Mouse (Mus musculus) gastrocnemius, postnatal 14 days (tissue): ENCODE measurements around the gene Rab7b. TPM values are rescaled to one million over a fixed set of nuclear protein-coding genes. Genes with fewer than 3 reads are reported as not detected.

Experiments used
- DNase-seq: peaks from one replicate; pipeline ENCODE4 v3.0.0; 2021; ENCODE audit warnings: mixed read lengths
- intact Hi-C: fragments of 180-260 bp; cut with DNase I; formaldehyde crosslinking; loops from one replicate; pipeline ENCODE4 v1.15.1; 2025; ENCODE audit warnings: low total_unique reads
- total RNA-seq, 2 experiments: library from RNA; stranded (reverse); gene quantifications; 2 replicates each; pipeline ENCODE4 v1.2.3; 2021

The Rab7b gene
- total RNA-seq, 2 experiments from 2014 or later = 3.7 to 6.5 TPM

DNA sequence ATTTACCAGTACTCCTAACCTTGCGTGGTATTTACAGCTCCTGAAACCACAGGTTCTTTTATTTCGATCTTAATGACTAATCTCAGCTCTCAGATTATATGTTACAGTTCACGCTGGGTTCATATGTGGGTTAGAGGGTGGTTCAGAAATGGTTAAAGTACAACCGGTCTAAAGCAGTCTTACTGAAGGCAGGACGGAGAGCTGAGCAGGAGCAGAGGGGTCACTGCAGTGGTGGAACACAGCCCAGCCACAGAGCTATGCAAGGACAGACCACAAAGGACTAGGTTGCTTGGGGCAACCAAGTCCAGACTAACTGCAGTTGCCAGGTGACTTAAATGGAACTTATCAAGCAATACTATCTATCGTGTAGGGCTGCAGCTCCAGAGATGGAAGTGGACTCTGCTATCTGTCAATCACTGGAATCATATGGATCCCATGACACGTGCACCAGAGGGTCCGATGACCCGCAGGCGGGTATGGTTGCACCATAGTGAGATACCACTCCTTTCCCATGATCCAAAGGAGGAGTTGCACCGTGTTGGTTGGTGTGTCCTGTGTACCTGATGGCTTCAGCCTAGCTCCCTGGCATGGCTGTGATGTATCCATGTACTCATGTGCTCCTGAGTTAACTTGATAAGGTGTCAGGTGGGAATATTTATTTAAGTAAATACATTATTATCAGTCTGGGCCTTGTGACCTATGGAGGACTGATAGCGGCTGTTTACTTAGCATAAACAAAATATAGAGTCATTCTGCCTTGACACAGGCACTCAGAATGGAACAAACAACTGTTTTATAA, 42.3 kb downstream of the Rab7b start:
- DNase-seq = no peak
- intact Hi-C loops = no loop called here

DNA sequence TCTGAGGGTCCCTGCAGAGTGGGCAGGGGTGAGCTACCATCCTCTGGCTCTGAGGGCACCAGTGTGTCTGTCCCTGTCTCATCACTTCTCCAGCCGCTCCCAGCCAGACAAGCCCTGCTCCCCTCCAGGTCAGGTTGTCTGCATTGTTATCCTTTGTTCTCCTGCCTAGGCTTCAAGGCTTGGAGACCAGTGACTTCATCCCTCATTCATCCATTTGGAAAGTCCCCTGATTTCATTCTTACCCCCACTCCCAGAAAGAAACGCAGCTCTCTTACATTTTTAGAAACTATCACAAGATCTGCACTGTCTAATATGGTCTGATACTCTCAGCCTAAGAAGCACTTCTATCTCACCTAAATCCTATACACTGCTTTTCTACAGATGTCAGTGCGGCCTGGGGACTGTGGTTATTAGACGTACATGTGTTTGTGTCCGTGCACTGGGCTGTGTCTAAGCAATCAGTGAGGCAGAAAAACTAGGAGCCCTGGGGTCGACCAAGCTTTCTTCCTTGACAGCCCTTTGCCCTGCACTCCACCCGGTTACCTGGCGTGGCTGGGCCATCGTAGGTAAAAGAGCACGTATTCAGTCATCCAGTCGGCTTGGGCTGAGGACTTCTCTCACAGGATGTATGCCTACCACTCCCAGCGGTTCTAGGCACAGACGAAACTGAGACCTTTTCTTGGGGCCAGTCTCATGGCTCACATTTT, 45.1 kb downstream of the Rab7b start:
- no peak for DNase-seq
- intact Hi-C loops = no loop called here

DNA sequence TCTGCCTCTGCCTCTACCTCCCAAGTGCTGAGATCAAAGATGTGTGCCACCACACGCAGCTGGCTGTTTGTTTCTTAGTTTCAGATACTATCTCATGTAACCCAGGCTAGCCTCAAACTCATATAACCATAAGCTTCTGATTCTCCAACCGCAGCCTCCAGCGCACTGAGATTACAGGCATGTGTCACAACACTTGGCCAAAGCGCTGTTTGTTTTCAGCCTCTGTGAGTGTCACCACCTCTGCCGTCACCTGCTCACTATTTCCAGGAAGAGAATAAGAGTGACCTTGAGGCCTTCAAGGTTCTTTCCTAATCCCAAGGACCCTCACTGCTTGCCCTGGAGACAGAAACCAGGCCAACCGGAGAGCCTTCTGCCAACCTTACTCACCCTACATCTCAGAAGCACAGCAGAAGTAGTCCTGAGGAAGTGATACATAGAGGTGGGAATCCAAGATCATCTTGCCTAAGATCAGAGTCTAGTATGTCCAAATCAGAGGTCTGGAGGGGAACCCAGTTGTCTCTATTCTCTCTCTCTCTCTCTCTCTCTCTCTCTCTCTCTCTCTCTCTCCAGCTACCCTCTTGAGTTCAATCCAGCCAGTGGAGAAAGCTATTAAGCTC, 46.3 kb downstream of the Rab7b start:
- no peak for DNase-seq
- intact Hi-C loops = no loop called here

DNA sequence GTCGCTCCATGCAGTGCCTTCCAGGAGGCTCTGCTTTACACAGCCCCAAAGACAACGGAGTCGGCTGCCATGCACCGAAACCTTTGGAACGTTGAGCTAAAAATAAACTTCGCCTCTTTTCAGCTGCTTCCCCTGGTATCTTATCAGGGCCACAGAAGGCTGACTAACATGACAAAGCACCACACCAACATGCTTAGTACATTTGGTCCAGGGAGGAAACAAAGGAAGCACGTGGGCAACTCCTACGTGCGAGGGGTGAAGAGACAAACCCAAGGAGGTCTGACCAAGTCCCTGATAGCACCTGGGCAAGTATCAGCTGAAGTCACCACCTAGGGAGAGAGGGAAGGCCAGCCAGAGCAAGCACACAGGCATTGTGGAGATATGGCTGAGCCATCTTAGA, 48.0 kb downstream of the Rab7b start:
- intact Hi-C loops = no loop called here
- no peak for DNase-seq

DNA sequence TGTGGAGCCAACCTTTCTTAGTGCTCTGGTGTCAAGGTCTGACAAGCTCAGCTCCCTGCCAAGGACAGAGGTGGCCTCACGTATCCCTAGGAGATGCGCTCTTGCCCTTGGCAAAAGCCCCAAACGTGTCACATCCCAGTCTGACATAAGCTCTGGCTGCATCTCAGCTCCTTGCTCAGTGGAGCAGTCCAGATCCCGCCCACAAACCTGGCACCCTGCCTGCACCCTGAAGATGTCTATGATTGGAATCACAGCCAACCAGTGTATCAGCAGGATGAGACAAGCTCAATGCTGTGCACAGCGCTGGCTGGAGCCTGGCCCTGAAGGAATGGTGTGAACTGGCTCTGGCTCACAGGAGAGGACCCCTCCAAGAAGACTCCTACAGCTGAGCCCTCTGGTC, 48.8 kb downstream of the Rab7b start:
- DNase-seq = peak; percentile 90
- intact Hi-C loops = no loop called here

DNA sequence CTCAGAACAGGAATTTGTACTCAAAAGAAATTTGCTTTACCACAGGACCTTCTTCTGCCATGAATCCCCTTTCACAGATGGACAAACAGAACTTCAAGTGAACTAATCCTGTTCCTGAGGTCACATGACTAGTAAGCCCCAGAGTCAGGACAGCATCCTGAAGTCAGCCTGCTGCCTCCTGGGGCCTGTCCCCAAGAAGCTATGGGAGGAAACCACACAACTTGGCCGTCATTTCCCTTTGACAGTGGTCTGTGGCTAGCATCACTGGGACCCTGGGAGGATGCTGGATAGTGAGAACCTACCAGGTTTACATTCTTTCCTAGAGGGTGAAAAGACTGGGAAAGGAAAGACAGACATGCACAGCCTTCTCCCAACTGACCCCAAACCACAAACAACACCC, 50.3 kb downstream of the Rab7b start:
- no peak for DNase-seq
- intact Hi-C loops = no loop called here

DNA sequence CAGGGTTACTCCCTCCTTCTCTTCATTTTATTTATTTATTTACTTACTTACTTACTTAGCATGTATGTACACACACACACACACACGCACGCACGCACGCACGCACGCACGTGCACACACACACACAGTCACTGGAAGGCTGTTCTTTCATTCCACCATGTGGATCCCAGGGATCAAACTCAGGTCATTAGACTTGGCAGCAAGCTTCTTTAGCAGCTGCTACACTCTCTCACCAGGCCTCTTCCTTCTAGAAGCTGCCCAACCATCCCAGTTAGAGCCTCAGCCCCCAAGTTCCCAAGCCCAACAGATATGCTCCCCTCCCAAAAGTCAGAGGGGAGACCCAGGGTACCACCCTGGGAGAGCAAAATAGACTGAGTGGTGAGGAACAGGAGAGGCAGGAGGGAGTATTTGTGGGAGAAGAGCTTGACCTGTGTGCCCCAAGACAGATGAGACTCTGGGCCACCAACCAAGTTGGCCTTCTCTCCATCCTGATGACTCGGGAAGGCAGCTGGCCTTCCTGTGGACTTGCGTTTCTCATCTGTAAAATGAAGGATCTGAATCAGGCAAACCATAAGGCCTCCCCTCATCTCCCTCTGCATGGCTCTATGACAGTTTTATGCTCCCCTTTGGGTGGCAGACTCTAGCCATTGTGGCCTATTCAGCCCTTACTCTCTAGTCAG, 51.1 kb downstream of the Rab7b start:
- intact Hi-C loops = no loop called here
- peak; percentile 50 for DNase-seq

DNA sequence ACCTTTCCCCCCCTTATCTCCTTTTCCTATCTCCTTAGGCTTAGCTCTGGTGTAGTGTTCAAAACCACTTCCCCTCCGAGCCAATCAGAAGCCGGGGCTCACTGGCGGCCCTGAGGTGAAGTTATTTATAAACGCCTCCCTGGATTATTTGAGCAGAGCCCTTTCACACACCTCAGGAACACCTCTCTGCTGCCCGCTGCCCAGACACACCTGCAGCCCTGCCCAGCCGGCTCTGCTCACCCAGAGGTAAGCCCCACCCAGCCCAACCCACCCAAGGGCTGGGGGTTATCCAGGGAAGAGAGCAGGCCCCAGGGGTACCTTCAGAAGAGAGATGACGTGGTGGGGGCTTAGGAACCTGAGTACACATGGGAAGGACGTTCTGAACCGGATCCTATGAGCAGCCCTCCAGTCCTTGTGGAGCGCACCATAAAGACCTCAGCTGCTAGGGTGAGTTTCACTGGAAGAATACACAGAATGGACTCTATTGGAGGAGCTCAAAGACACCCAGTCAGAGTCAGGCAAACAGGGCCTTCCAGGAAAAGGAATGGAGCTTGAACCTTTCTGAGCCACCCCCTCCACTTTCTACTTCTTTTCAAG, 55.5 kb downstream of the Rab7b start, which contains the start of gene Slc26a9:
Gene Slc26a9 (plus strand): TSS at position 155 of the 597 bp plus-strand sequence.
- intact Hi-C loops = loop anchor here (2.0 kb wide), 1 partner anchor 23 kb away; no protein-coding TSS in a partner anchor
- DNase-seq = no peak

DNA sequence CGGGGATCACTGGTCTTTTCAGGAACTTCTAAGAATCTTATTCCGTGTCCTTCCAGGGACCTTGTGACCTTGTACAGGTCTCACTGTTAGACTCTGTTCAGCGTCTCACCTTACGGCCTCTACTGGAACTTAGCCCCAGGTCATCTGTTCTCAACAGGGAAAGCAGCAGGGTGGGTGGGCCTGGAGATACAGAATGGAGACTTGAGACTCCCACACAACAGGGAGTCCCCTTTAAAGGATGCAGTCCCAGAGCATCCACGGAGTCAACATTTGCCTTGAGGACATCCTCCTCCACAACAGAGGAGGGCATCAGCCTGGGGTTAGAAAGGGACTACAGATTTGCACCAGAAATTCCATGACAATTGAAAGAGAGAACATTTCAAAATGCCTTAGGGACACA, 56.9 kb downstream of the Rab7b start:
- no peak for DNase-seq
- intact Hi-C loops = no loop called here

DNA sequence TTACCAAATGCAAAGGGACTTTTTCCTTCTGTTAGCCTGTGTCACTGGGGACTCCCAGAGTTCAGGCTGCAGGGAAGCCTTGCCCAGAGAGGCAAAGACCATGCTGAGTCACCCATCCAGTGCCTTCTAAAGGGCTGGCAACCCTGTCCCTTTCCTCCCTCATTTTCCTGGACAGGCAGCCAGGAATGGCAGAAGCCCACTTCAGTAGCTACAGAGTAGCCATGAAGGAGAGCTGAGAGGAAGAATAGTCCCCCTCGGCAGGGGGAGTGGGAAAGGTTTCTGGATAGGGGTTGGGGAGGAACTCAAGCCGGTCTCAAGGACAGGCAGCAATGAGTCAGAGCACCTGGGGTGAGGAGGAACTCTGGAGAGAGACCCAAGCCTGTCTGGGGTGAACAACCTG, 59.3 kb downstream of the Rab7b start:
- intact Hi-C loops = no loop called here
- DNase-seq = no peak

DNA sequence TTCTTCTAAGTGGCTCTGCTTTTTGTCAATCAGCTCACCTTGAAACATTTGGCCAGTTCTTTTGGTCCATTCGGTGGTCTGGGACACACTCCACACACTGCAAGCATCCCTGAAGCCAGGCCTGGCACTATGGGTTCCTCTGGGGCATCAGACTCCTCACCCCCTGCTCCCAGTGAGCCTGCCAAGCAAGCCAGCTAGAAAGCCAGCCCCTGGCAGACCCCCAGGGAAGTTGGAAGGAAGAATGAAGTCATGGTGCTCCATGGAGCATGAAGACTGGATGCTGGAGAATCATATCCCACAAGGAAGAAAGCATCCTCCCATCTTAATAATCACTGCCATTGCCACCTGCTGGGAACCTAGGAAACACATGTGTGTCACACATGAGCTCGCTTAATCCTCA, 60.1 kb downstream of the Rab7b start:
- DNase-seq = no peak
- intact Hi-C loops = no loop called here

DNA sequence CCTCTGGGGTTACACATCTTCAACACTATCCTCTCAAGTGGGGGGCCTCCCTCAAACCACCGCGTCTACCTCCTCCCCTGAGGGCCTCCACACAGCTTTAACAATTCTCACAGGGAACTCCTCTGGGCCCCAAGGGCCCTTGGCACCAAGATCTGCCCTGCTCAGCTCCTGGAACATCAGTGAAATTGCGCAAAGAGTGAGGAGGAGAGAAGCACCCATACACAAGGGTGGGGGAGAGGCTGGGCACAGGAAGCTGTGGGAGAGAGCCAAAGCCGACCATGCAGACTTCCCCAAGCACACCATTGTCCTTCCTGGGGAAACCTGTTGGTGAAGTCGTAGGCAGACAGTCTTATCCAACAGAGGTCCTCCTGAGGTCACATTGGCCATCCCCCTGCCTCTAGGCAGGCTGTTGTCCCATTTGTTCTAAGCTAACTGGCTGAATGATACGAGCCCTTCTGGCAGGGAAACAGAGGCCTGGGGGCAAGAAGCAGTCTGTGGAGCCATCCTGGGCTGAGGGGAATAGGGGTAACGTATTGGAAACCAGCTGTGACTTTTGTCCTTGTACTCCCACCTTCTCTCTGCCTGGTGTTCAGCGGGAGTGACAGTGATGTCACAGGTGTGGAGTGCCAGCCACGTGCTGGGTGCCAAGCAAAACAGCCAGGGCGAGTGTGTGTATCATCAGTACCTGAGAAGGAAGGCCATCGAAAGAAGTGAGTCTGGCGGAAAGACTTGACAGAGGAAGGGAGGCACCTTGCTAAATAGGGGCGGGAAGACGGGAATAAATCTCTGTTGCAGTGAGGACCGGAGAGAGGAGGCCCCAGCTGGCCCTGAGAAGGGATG, 61.4 kb downstream of the Rab7b start:
- no peak for DNase-seq

DNA sequence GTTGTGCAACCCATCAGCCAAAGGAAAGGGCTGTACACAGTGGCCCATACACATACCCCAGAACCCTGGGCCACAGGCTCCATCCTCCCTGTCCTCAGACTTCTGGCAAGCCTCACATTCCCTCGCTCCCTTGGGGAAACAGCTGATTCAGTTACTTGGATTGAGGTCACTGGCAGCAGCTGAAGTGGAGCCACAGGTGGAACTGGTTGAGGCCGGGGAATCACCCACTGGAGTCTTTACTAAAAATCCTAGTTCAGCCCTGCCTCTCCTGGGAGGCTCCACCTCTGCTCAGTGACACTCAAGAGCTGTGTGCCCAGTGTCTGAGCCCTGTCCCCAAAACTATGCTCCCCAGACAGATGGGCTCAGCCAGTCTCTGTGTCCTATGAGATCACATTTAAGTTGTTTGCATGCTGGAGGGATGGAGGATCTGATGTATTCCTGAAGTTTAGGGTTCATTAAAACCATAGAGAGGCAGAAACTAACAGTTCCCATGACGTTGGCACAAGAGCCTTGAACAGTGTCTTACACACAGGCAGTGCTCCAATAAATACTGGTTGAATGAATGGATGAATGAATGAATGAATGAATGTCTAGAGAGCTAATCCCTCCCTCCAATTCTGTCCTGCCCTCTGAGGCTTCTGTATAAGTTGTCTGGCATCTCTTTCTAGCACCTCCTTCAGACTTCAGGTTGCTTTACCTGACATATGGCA, 62.8 kb downstream of the Rab7b start:
- intact Hi-C loops = no loop called here

More for the DNA sequence above, 61.4 kb downstream of the Rab7b start:
- intact Hi-C loops = no loop called here

DNA sequence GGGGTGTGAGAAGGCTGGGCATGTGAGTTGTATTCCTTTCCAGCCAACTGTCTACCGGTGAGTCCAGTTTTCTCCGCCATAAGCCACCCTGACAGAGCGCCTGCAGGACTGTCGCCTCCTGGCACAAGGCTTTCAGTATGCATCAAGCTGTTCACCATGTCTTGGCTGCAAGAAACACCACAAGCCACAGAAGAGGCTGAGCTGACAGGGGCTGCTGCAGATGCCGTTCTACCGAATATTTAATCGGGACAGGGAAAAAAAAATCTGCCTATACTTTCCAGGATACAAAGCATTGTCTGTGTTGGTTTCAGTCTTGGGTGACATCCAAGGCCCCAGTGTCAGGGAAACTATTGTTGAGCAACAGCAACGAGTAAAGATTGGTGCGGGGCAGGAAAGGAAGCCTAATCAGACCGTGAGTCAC, 63.4 kb downstream of the Rab7b start:
- DNase-seq = no peak
- intact Hi-C loops = no loop called here

More for the DNA sequence above, 62.8 kb downstream of the Rab7b start:
- peak; percentile 55 for DNase-seq

DNA sequence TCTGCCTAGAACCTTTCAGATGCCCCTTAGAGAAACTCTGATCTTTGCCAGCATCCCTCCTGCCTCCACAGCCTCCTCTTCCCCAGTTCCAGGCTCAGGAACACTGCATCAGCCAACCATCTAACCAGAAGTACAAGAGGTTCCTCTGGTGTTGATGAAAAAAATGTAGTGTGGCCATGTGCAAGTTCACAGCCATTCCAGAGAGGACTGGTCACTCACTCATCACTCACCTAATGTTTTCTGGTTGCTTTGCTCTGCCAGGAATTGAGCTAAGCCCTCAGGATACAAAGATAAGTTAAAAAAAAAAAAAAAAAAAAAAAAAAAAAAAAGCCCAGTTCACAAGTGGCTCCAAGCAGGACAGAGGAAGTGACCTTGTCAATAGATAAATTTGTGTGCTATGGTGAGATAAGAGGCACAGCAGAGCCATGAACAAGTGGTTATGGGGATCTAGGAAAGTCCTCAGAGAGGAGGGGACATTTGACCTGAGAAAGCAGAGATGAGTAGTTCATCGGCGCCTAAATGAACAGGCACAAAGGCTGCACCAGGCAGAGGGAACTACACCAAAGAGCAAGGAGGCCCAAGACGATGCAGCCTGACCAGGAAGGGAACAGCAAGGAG, 65.8 kb downstream of the Rab7b start:
- intact Hi-C loops = no loop called here
- DNase-seq = no peak

DNA sequence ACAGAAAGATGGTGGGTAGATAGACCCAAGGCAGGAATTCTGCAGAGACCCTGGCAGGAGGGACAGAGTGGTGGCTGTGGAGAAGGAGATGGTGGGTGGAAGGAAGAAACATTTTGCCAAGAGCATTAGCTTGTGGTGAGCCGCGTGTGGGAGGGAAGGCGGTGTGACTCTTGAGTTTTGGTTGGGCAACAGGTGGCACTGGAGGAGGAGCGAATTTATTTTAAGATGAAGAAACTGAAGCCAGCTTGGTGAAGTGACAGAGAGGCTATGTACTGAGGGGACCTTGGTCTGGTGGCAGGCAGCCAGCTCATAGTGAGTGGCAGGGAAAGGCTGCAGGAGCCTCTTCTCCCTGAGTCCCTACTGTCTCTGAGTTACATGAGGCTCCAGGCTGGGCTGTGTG, 66.4 kb downstream of the Rab7b start:
- DNase-seq = peak; percentile 75
- intact Hi-C loops = no loop called here

DNA sequence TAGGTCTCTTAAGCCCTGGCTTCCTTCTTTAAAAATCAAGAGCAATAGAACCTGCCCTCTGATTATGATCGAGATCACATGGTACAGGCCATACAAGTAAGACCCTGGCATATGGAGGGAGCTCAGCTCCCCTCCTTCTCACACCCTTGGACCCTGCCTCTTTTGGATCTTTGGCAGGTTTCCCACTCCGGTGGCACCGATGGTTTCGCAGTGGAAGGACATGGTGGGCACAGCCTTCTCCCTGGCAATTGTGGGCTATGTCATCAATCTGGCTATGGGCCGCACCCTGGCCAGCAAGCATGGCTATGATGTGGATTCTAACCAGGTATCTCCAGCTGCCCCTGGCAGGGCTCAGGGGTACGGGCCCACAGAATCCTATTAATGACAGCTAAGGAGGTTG, 68.7 kb downstream of the Rab7b start:
- DNase-seq = no peak
- intact Hi-C loops = no loop called here

DNA sequence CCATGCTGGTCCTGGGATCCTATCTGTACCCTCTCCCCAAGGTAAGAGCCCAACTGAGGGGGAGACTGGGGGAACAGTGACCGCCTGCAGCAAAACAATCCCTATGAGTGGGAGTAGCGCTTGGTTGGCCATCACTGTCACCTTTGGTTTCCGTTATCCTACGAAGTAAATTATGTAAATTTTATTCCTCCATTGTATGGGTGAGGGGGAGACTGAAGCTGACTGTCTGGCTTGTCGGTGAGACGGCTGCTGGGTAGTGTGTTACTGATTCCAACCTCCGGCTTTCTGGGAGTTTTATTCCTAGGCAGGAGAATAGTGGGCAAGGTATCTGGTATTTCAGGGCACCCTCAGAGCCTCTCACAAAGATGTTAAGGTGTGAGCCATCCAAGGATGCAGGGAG, 70.3 kb downstream of the Rab7b start:
- DNase-seq = no peak

More for the DNA sequence above, 70.3 kb downstream of the Rab7b start:
- intact Hi-C loops = no loop called here
